Mouse (Mus musculus) kidney, embryonic 14.5 days (tissue): ENCODE measurements around the gene Pdia5. TPM values are rescaled to one million over a fixed set of nuclear protein-coding genes. Genes with fewer than 3 reads are reported as not detected.

Experiments
- ATAC-seq: fragments of 200-750 bp; cut with Nextera tagmentation; 2 replicates; pipeline ENCODE4 v1.8.0; 2017; ENCODE audit warnings: moderate number of reproducible peaks, mild to moderate bottlenecking, moderate TSS enrichment, moderate library complexity; ENCODE audit not compliant: low FRiP score, low TSS enrichment
- H3K27ac ChIP-seq: fragments of 300-500 bp; sonication (generic); 2 replicates; pipeline ENCODE4 v1.5.1; 2014; ENCODE audit warnings: low read depth, mild to moderate bottlenecking, low read length, moderate library complexity, mixed read lengths
- H3K27me3 ChIP-seq: fragments of 300-500 bp; sonication (generic); 2 replicates; pipeline ENCODE4 v1.6.1; 2014; ENCODE audit warnings: mild to moderate bottlenecking, low read length; ENCODE audit not compliant: control insufficient read depth, insufficient read depth
- H3K36me3 ChIP-seq: fragments of 300-500 bp; sonication (generic); 2 replicates; pipeline ENCODE4 v1.6.1; 2014; ENCODE audit warnings: low read length, mixed read lengths; ENCODE audit not compliant: control insufficient read depth, insufficient read depth
- H3K4me1 ChIP-seq: fragments of 300-500 bp; sonication (generic); 2 replicates; pipeline ENCODE4 v1.6.1; 2014; ENCODE audit warnings: low read length, mixed read lengths; ENCODE audit not compliant: control insufficient read depth, insufficient read depth
- H3K4me2 ChIP-seq: fragments of 300-500 bp; sonication (generic); replicated peaks from 2 replicates; pipeline ENCODE4 v1.6.1; 2014; ENCODE audit warnings: low read depth, mild to moderate bottlenecking, low read length
- H3K4me3 ChIP-seq: fragments of 300-500 bp; sonication (generic); 2 replicates; pipeline ENCODE4 v1.5.1; 2014; ENCODE audit warnings: mild to moderate bottlenecking, low read length
- H3K9ac ChIP-seq: fragments of 300-500 bp; sonication (generic); 2 replicates; pipeline ENCODE4 v1.6.1; 2014; ENCODE audit warnings: low read depth, mild to moderate bottlenecking, low read length, moderate library complexity
- H3K9me3 ChIP-seq: fragments of 300-500 bp; sonication (generic); 2 replicates; pipeline ENCODE4 v1.6.1; 2016; ENCODE audit warnings: low read length; ENCODE audit not compliant: control insufficient read depth
- WGBS: fragments of 180-500 bp; shearing (Covaris S2); extraction: QIAGEN DNeasy Blood & Tissue Kit; methylation state at CpG from one replicate; pipeline ENCODE4 v1.1.7; 2014; 5-methylcytosine and 5-hydroxymethylcytosine counted together
- polyA plus RNA-seq: library from polyadenylated mRNA; unstranded; fragments of >200 nt; fragmentation: Nextera tagmentation; extraction: Ambion mirVana; gene quantifications from 2 replicates; pipeline ENCODE4 v1.2.1, GENCODE M21; 2014

Pdia5 gene
- polyA plus RNA-seq, 1 experiment from 2014 or later: 20.8 TPM

DNA sequence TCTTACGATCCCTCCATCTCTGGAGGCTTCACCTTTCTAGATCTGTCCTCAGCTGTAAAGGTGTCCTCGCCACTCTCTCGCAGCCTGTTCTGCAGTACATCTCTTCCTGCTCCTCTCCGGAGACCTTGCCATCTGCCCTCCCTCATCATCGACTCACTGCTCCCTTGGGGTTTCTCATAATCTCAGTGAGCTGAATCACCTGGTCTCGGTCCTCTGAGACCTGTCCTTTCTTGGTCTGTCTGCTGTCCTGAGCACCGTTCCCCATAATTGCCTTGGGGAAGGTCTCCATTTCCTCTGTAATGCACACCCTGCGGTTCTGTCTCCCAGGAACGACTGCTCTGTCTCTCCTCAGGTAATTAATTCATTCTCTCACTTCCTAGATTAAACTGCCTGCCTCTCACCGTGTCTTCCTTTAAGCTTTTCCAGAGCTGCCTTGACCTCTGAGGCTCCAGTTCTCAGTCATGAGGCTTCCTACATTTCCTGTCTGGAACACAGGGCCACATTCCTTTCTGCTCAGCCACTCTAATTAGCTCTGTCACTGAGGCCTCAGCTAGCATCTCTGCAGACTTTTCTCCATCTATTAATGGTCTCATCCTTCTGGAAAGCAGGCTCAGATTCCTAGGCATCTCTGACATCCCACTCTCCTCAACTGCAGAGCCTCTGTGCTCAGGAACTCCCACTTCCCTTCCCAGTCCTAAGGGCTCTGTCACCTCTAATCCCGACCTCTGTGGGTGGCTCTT lies 18.8 kb upstream of the Pdia5 start:
- no peak for ATAC-seq
- no peaks in the 10 kb centered on the region for H3K27me3 ChIP-seq
- H3K4me2 ChIP-seq: no peak overlapping the region
- 42% methylated on average over 11 of the region's 11 CpGs for WGBS
- no peak overlapping the region for H3K9ac ChIP-seq
- peaks cover 4% of the 10 kb centered on the region; the same call in 1 of the 2 replicates for H3K4me1 ChIP-seq
- H3K27ac ChIP-seq: no peak overlapping the region
- H3K36me3 ChIP-seq: no peaks in the 10 kb centered on the region
- no peak overlapping the region for H3K4me3 ChIP-seq
- no peaks in the 10 kb centered on the region for H3K9me3 ChIP-seq

DNA sequence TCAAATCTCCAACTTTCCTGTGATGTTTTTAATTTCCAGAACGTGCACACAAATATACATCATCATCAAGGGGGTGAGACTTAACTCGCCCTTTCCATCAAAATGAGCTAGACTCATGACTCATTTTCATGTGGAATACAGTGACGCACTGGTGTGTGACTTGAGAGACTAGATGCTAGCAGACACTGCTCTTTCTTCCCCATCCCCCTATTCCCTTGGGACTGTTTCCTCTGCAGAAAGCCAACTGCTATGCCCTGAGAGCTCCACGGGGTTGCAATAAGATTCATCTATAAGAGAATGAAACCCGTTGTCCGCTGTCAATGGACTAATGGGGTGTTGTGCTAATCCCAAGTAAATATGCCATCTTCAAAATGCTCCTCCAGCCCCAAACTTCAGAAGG lies 17.9 kb upstream of the Pdia5 start:
- Histone ChIP-seq H3K36me3 (no peaks in the 10 kb centered on the region), H3K27me3 (no peaks in the 10 kb centered on the region), H3K4me3 (no peak overlapping the region), H3K4me2 (no peak overlapping the region), H3K9me3 (no peaks in the 10 kb centered on the region; the same call in 1 of the 2 replicates), H3K4me1 (peaks cover 4% of the 10 kb centered on the region; the same call in 1 of the 2 replicates), H3K27ac (no peak overlapping the region), H3K9ac (no peak overlapping the region)
- 84% methylated on average over 6 of the region's 6 CpGs for WGBS
- ATAC-seq: no peak

DNA sequence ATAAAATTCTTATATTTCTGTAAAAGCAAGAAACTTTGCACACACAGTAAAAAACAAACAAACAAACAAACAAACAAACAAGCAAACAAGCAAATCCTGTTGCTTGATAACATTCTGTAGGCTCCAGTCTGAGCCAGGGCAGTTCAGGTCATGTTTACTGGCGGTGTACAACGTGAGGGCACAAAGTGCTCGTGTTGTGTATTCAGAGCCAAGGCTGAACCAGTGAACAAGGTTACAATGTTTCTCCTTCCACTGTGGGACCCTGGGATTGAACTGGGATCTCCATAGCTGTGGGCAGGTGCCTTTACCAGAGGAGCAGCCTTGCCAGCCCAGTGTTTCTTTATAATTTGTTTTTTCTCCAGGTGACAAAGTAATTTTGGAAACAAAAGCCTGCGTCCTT lies 15.1 kb upstream of the Pdia5 start:
- no peak overlapping the region for H3K4me3 ChIP-seq
- H3K27me3 ChIP-seq: no peaks in the 10 kb centered on the region
- no peak overlapping the region for H3K9ac ChIP-seq
- no peaks in the 10 kb centered on the region for H3K36me3 ChIP-seq
- no peak for ATAC-seq
- no peak overlapping the region for H3K4me2 ChIP-seq
- 85% methylated on average over 4 of the region's 4 CpGs for WGBS
- H3K9me3 ChIP-seq: no peaks in the 10 kb centered on the region; the same call in 1 of the 2 replicates
- H3K27ac ChIP-seq: no peak overlapping the region
- H3K4me1 ChIP-seq: peaks cover 4% of the 10 kb centered on the region; the same call in 1 of the 2 replicates

DNA sequence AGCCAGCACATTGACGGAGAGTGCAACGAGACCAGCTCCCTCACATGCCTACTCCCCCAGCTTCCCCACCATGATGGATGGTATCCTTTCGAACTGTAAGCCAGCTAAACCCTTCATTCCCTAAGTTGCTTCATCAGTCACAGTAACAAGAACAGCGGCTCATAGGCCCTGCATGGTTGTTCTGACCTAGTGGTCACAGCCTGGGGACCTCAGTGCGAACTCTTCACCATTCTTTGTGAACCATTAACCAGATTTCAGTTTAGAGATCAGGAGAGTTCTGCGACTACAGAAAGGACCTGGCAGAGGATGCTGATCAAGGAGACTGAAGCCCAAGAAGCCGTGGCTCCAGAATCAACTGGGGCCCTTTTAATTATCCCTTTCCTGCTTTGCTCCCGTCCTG lies 13.6 kb upstream of the Pdia5 start:
- no peaks in the 10 kb centered on the region for H3K27me3 ChIP-seq
- WGBS: 76% methylated on average over 8 of the region's 8 CpGs
- H3K36me3 ChIP-seq: no peaks in the 10 kb centered on the region
- no peak overlapping the region for H3K4me3 ChIP-seq
- H3K9me3 ChIP-seq: no peaks in the 10 kb centered on the region; the same call in 1 of the 2 replicates
- no peak overlapping the region for H3K4me2 ChIP-seq
- no peak overlapping the region for H3K9ac ChIP-seq
- no peak overlapping the region for H3K27ac ChIP-seq
- 0 out of 2 replicates have a peak, but pooled peaks cover under 1% of the 10 kb centered on the region for H3K4me1 ChIP-seq
- ATAC-seq: no peak

DNA sequence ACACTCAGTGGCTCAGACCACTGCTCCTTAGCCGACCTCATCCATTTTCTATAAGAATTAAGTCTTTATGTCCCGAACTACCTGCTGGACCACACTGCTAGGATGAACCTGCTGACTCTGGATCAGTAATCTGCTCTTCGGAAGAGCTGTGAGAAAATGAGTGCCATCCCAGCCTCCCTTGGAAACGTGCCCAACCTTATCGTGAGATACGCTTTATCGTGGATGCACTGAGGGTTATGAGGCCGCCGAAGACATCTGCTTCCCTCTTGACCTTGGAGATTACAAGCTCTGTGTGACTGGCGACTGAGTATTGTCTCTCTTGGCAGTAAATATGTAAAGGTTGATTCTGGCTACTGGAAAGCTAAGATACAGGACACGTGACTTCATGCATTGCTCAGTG lies 11.8 kb upstream of the Pdia5 start:
- no peak overlapping the region for H3K4me2 ChIP-seq
- no peaks in the 10 kb centered on the region for H3K27me3 ChIP-seq
- no peak for ATAC-seq
- H3K27ac ChIP-seq: no peak overlapping the region
- 90% methylated on average over 11 of the region's 11 CpGs for WGBS
- no peak overlapping the region for H3K4me3 ChIP-seq
- H3K9ac ChIP-seq: no peak overlapping the region
- H3K9me3 ChIP-seq: no peaks in the 10 kb centered on the region; the same call in 1 of the 2 replicates
- no peaks in the 10 kb centered on the region for H3K36me3 ChIP-seq
- no peaks in the 10 kb centered on the region for H3K4me1 ChIP-seq

DNA sequence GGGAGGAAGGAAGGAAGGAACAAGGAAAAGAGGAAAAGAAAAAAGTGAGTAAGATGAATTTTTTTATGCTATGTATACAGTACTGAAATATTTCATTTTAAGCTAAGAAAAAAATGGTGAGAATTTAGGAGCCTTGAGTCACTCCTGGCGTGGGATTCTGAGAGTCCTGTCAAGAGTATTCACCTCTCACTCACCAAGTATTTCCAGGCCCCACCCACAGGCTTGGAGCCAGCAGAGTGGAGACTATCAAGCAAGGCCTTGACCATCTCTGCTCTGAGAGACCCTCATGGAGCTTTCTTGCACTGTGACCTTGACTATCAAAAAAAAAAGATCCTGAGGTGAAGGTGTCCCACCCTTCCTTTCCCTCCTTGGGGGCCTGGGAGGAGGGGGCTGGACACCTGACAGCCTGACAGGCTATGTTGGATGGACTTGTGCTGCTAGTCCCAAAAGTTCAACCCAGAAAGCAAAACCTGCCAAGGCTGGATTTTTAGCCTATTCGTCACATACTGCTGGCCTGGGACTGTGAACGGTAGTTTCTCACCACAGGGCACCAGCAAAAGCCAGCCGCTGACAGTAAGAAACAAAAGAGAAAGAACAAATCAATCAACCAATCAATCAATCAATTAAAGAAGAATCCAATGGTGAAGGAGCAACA lies 10.6 kb upstream of the Pdia5 start:
- Histone ChIP-seq H3K4me3 (no peak overlapping the region), H3K9me3 (no peaks in the 10 kb centered on the region; the same call in 1 of the 2 replicates), H3K27ac (no peak overlapping the region), H3K9ac (no peak overlapping the region), H3K27me3 (no peaks in the 10 kb centered on the region), H3K4me2 (no peak overlapping the region), H3K36me3 (no peaks in the 10 kb centered on the region), H3K4me1 (no peaks in the 10 kb centered on the region)
- 71% methylated on average over 4 of the region's 4 CpGs for WGBS
- no peak for ATAC-seq

DNA sequence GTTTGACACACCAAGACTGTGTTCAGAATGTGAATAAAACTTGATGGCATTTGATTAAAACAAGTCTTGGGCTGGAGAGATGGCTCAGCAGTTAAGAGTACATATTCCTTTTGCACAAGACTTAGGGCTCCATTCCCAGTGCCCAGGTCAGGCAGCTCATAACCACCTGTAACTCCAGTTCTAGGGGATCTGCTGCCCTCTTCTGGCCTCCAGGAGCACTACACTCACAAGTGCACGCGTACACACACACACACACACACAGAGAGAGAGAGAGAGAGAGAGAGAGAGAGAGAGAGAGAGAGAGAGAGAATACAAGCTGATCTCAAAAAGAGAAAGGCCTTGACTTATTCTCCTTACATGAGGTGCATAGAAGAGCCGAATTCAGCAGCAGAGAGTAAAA lies 9.7 kb upstream of the Pdia5 start:
- Histone ChIP-seq H3K4me3 (no peak overlapping the region), H3K27ac (no peak overlapping the region), H3K36me3 (no peaks in the 10 kb centered on the region), H3K4me2 (no peak overlapping the region), H3K4me1 (no peaks in the 10 kb centered on the region), H3K9me3 (no peaks in the 10 kb centered on the region; the same call in 1 of the 2 replicates), H3K27me3 (no peaks in the 10 kb centered on the region), H3K9ac (no peak overlapping the region)
- 89% methylated on average over 3 of the region's 3 CpGs for WGBS
- ATAC-seq: no peak

DNA sequence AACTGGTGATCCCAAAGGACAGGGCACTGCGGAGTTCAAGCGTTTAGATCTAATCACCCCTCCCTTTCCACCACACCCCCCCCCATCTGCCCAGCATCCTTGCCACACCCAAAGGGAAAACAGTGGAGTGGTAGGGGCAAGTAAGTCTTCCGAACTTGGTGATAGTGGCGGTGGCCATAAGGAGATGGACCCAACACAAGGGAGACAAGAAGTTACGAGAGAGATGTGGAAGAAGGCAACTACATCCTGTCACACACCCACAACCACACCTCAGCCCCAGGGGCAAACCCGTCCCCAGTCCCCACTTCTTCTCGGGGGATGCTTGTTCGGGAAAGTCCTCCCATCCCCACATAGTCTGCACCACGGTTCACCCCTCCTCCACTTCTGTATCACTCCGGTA lies 880 bp downstream of the Pdia5 start:
- no peak overlapping the region for H3K27ac ChIP-seq
- WGBS: 7% methylated on average over 10 of the region's 10 CpGs
- H3K36me3 ChIP-seq: no peaks in the 10 kb centered on the region
- H3K9me3 ChIP-seq: no peaks in the 10 kb centered on the region
- H3K9ac ChIP-seq: peak overlapping the region; percentile 68
- H3K4me3 ChIP-seq: peak overlapping the region; percentile 78
- peak overlapping the region; percentile 90 for H3K4me2 ChIP-seq
- H3K27me3 ChIP-seq: no peaks in the 10 kb centered on the region
- peaks cover 5% of the 10 kb centered on the region for H3K4me1 ChIP-seq
- ATAC-seq: 0 out of 2 replicates have a peak, but pooled peaks have one; percentile 2

DNA sequence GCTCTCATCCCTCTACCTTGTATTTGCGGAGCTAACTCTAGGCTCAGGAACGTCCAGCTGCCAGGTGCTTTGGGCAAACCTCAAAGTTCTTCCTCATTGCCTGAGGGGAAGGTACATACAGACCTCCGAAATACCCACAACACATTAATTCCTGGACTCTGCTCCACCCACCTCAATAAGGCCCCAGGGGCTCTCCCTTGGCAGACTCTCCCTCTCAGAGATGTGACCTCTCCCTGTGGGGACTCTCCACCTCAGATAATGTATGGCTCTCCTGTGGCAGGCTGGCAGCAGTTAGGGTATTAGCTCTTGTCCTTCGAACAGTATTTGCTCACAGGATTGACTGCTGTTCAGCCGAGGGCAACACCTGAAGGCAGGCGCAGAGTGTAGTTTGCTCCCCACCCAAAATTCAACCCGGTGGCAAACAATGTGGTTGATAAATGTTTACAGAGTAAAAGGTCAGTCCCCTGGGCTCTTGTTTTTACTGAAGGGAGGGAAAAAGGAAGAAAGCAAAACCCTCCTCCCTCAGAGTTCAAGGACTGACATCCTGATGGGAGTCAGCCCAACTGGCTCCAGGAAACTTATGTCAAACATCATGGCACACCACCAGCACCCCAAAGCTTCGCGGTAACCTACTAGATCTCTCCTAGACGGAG lies 1.5 kb downstream of the Pdia5 start:
- no peaks in the 10 kb centered on the region for H3K27me3 ChIP-seq

More for the DNA sequence above, 1.5 kb downstream of the Pdia5 start:
- H3K27ac ChIP-seq: no peak overlapping the region
- H3K4me2 ChIP-seq: peak overlapping the region; percentile 90
- peak overlapping the region; percentile 78; the same call in 1 of the 2 replicates for H3K4me3 ChIP-seq
- H3K9me3 ChIP-seq: no peaks in the 10 kb centered on the region
- peaks cover 5% of the 10 kb centered on the region for H3K4me1 ChIP-seq
- no peak for ATAC-seq
- no peak overlapping the region for H3K9ac ChIP-seq
- 30% methylated on average over 10 of the region's 10 CpGs for WGBS
- no peaks in the 10 kb centered on the region for H3K36me3 ChIP-seq
